Mouse (Mus musculus): ENCODE measurements at regions not wholly inside any gene's neighbourhood (a gene's known extent, or its start where the extent isn't known, plus 50 kb on each side); places are given as distances from the start of the nearest gene placed in this dataset.

- Histone ChIP-seq H3K27ac (ENCODE audit: insufficient read depth, low read depth, low read length, poor library complexity, severe bottlenecking) (no peak overlapping the region), H3K4me3 (ENCODE audit: insufficient read depth in 1 of 2, low read depth in 1 of 2, low read length in 2 of 2, poor library complexity in 1 of 2, severe bottlenecking in 1 of 2) (no peak overlapping the region), H3K4me1 (ENCODE audit: control insufficient read depth in 2 of 2, insufficient read depth in 2 of 2, low read length in 2 of 2, poor library complexity in 1 of 2) (no peaks in the 10 kb centered on the region; a peak in 1 of 4 replicates), H3K36me3 (ENCODE audit: control insufficient read depth, insufficient read depth, low read length, poor library complexity, severe bottlenecking) (no peaks in the 10 kb centered on the region), H3K9me3 (ENCODE audit: control insufficient read depth, insufficient read depth, low read depth, low read length) (no peaks in the 10 kb centered on the region), H3K9ac (ENCODE audit: insufficient read depth, low read depth, low read length, poor library complexity, severe bottlenecking) (no peak overlapping the region)
- no peak for TF ChIP-seq ZNF384 (IDR thresholded peaks at IDR 0.05; ENCODE audit: low read depth, low read length)
- no peak for TF ChIP-seq ZC3H11A (IDR thresholded peaks at IDR 0.05; ENCODE audit: borderline replicate concordance, low read depth, low read length)
- no peak for TF ChIP-seq MAFK (IDR thresholded peaks at IDR 0.05; ENCODE audit: insufficient read depth, low read depth, low read length)
- no peak for TF ChIP-seq HCFC1 (IDR thresholded peaks at IDR 0.05; ENCODE audit: borderline replicate concordance, insufficient read depth, low read length)
- TF ChIP-seq CHD2 (IDR thresholded peaks at IDR 0.05; ENCODE audit: low read depth, low read length): no peak
- in situ Hi-C loops (cut with MboI; ENCODE audit: low sequenced_read_pairs in 2 of 2, unreplicated experiment in 2 of 2): no loop called here
- DNase-seq (ENCODE audit: low read depth, low spot score): no peak
These were observed 408.8 kb upstream of the Meis1 start for GRCm38 (mm10) chr11:19427559-19427958.

- no peaks in the 10 kb centered on the region for H3K4me1 ChIP-seq (ENCODE audit: control insufficient read depth in 2 of 2, insufficient read depth in 2 of 2, low read length in 2 of 2, poor library complexity in 1 of 2)
- no peak for DNase-seq (ENCODE audit: low read depth, low spot score)
- no peak overlapping the region for H3K27ac ChIP-seq (ENCODE audit: insufficient read depth, low read depth, low read length, poor library complexity, severe bottlenecking)
- no peak for TF ChIP-seq MAFK (IDR thresholded peaks at IDR 0.05; ENCODE audit: insufficient read depth, low read depth, low read length)
- TF ChIP-seq HCFC1 (IDR thresholded peaks at IDR 0.05; ENCODE audit: borderline replicate concordance, insufficient read depth, low read length): no peak
- no peak for TF ChIP-seq ZC3H11A (IDR thresholded peaks at IDR 0.05; ENCODE audit: borderline replicate concordance, low read depth, low read length)
- TF ChIP-seq CHD2 (IDR thresholded peaks at IDR 0.05; ENCODE audit: low read depth, low read length): no peak
- TF ChIP-seq ZNF384 (IDR thresholded peaks at IDR 0.05; ENCODE audit: low read depth, low read length): no peak
- no peak overlapping the region for H3K9ac ChIP-seq (ENCODE audit: insufficient read depth, low read depth, low read length, poor library complexity, severe bottlenecking)
- in situ Hi-C loops (cut with MboI; ENCODE audit: low sequenced_read_pairs in 2 of 2, unreplicated experiment in 2 of 2): no loop called here
- no peak overlapping the region for H3K4me3 ChIP-seq (ENCODE audit: insufficient read depth in 1 of 2, low read depth in 1 of 2, low read length in 2 of 2, poor library complexity in 1 of 2, severe bottlenecking in 1 of 2)
- no peaks in the 10 kb centered on the region for H3K36me3 ChIP-seq (ENCODE audit: control insufficient read depth, insufficient read depth, low read length, poor library complexity, severe bottlenecking)
- H3K9me3 ChIP-seq (ENCODE audit: control insufficient read depth, insufficient read depth, low read depth, low read length): no peaks in the 10 kb centered on the region
These were observed 415.2 kb upstream of the Meis1 start for GRCm38 (mm10) chr11:19433680-19434619.

- H3K4me3 ChIP-seq (ENCODE audit: insufficient read depth in 1 of 2, low read depth in 1 of 2, low read length in 2 of 2, poor library complexity in 1 of 2, severe bottlenecking in 1 of 2): no peak overlapping the region
- DNase-seq (ENCODE audit: low read depth, low spot score): no peak
- H3K36me3 ChIP-seq (ENCODE audit: control insufficient read depth, insufficient read depth, low read length, poor library complexity, severe bottlenecking): no peaks in the 10 kb centered on the region
- in situ Hi-C loops (cut with MboI; ENCODE audit: low sequenced_read_pairs in 2 of 2, unreplicated experiment in 2 of 2): no loop called here
- no peak overlapping the region for H3K9ac ChIP-seq (ENCODE audit: insufficient read depth, low read depth, low read length, poor library complexity, severe bottlenecking)
- H3K4me1 ChIP-seq (ENCODE audit: control insufficient read depth in 2 of 2, insufficient read depth in 2 of 2, low read length in 2 of 2, poor library complexity in 1 of 2): no peaks in the 10 kb centered on the region
- TF ChIP-seq ZC3H11A (IDR thresholded peaks at IDR 0.05; ENCODE audit: borderline replicate concordance, low read depth, low read length): no peak
- TF ChIP-seq ZNF384 (IDR thresholded peaks at IDR 0.05; ENCODE audit: low read depth, low read length): no peak
- TF ChIP-seq CHD2 (IDR thresholded peaks at IDR 0.05; ENCODE audit: low read depth, low read length): no peak
- TF ChIP-seq MAFK (IDR thresholded peaks at IDR 0.05; ENCODE audit: insufficient read depth, low read depth, low read length): no peak
- no peak for TF ChIP-seq HCFC1 (IDR thresholded peaks at IDR 0.05; ENCODE audit: borderline replicate concordance, insufficient read depth, low read length)
- no peak overlapping the region for H3K27ac ChIP-seq (ENCODE audit: insufficient read depth, low read depth, low read length, poor library complexity, severe bottlenecking)
- no peaks in the 10 kb centered on the region for H3K9me3 ChIP-seq (ENCODE audit: control insufficient read depth, insufficient read depth, low read depth, low read length)
These were observed 419.6 kb upstream of the Meis1 start for GRCm38 (mm10) chr11:19438385-19438784.

- in situ Hi-C loops (cut with MboI; ENCODE audit: low sequenced_read_pairs in 2 of 2, unreplicated experiment in 2 of 2): no loop called here
- H3K9ac ChIP-seq (ENCODE audit: insufficient read depth, low read depth, low read length, poor library complexity, severe bottlenecking): no peak overlapping the region
- no peak for TF ChIP-seq ZNF384 (IDR thresholded peaks at IDR 0.05; ENCODE audit: low read depth, low read length)
- TF ChIP-seq MAFK (IDR thresholded peaks at IDR 0.05; ENCODE audit: insufficient read depth, low read depth, low read length): no peak
- TF ChIP-seq CHD2 (IDR thresholded peaks at IDR 0.05; ENCODE audit: low read depth, low read length): no peak
- TF ChIP-seq ZC3H11A (IDR thresholded peaks at IDR 0.05; ENCODE audit: borderline replicate concordance, low read depth, low read length): no peak
- TF ChIP-seq HCFC1 (IDR thresholded peaks at IDR 0.05; ENCODE audit: borderline replicate concordance, insufficient read depth, low read length): no peak
- no peaks in the 10 kb centered on the region for H3K9me3 ChIP-seq (ENCODE audit: control insufficient read depth, insufficient read depth, low read depth, low read length)
- no peak overlapping the region for H3K4me3 ChIP-seq (ENCODE audit: insufficient read depth in 1 of 2, low read depth in 1 of 2, low read length in 2 of 2, poor library complexity in 1 of 2, severe bottlenecking in 1 of 2)
- no peaks in the 10 kb centered on the region for H3K4me1 ChIP-seq (ENCODE audit: control insufficient read depth in 2 of 2, insufficient read depth in 2 of 2, low read length in 2 of 2, poor library complexity in 1 of 2)
- no peak overlapping the region for H3K27ac ChIP-seq (ENCODE audit: insufficient read depth, low read depth, low read length, poor library complexity, severe bottlenecking)
- no peaks in the 10 kb centered on the region for H3K36me3 ChIP-seq (ENCODE audit: control insufficient read depth, insufficient read depth, low read length, poor library complexity, severe bottlenecking)
- no peak for DNase-seq (ENCODE audit: low read depth, low spot score)
These were observed 423.2 kb upstream of the Meis1 start for GRCm38 (mm10) chr11:19441936-19442335.

All from ES-E14 (cell line).